Mouse (Mus musculus): ENCODE measurements at regions not wholly inside any gene's neighbourhood (a gene's known extent, or its start where the extent isn't known, plus 50 kb on each side); places are given as distances from the start of the nearest gene placed in this dataset.

GRCm38 (mm10) chr3:149111529-149112439, 121.4 kb upstream of the Adgrl2 start:
- no peak for TF ChIP-seq POLR2A (IDR thresholded peaks at IDR 0.05; ENCODE audit: borderline replicate concordance, insufficient read depth, low read length)
- no peak for TF ChIP-seq CTCF (IDR thresholded peaks at IDR 0.05; ENCODE audit: borderline replicate concordance, insufficient read depth, low read depth, low read length)
